Mouse (Mus musculus) bone marrow macrophage, adult 2 months (primary cell): ENCODE measurements around the gene Ric8b. TPM values are rescaled to one million over a fixed set of nuclear protein-coding genes. Genes with fewer than 3 reads are reported as not detected.

Experiments used
- H3K27ac ChIP-seq: 2 replicates; pipeline ENCODE4 v1.5.1; 2012; ENCODE audit warnings: low read depth, low read length; ENCODE audit not compliant: insufficient read depth
- H3K4me1 ChIP-seq: 2 replicates; pipeline ENCODE4 v1.6.1; 2012; ENCODE audit warnings: low read length; ENCODE audit not compliant: control insufficient read depth, insufficient read depth
- H3K4me3 ChIP-seq: 2 replicates; pipeline ENCODE4 v1.5.1; 2012; ENCODE audit warnings: mild to moderate bottlenecking, low read length, moderate library complexity; ENCODE audit not compliant: insufficient read depth
- CTCF ChIP-seq: IDR thresholded peaks from 2 replicates; pipeline ENCODE4 v1.5.1; 2012; ENCODE audit warnings: low read depth, mild to moderate bottlenecking, low read length, moderate library complexity
- POLR2A ChIP-seq: IDR thresholded peaks from 2 replicates; pipeline ENCODE4 v1.6.1; 2012; ENCODE audit warnings: mild to moderate bottlenecking, low read depth, low read length, borderline replicate concordance
- polyA plus RNA-seq: library from polyadenylated mRNA; stranded (reverse); fragments of >200 nt; gene quantifications from 2 replicates; pipeline ENCODE4 v1.2.4, GENCODE M21; 2012; ENCODE audit not compliant: missing spikeins, insufficient read depth, insufficient read length

Gene Ric8b
- polyA plus RNA-seq, 1 experiment = 11.7 TPM

DNA sequence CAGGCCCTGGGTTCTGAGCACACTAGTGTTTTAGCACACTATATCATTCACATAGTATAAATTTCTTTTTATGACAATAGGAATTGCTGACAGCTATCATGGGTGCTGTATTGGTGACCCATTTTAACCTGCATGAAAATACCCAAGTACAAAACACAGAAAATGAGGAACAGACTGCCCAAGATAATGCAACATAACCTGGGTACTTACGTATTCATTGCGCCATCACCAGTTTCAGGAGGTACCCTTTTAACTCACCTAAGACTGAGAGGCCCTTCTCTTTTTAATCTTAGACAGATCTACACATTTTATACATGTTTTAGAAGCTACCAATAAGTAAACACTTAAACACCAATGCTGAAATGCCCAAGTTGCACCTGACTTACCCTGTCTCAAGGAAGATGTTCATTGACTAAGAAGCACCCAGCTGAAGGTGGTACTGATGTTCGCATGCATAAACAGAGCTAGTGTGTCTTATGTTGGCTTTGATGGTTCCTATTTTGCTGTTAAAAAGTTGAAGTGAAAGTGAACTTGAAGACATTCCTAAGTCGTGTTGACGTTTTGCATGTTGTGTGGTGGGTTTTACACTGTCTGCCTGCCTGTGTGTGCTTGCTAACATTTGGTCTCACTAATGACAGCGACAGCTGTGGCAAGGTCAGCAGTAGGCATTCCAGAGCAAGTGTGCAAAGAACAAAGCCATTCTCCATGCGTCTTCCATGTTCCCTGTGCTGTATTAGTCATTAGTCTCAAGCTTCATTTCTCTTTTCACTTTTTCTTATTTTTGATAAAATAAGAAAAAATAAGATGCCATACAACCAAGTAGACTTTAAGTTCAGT, 86.0 kb downstream of the Ric8b start:
- Histone ChIP-seq H3K4me3 (no peak overlapping the region), H3K27ac (peak overlapping the region; percentile 49), H3K4me1 (peaks cover 26% of the 10 kb centered on the region)
- no peak for TF ChIP-seq POLR2A
- no peak for TF ChIP-seq CTCF

DNA sequence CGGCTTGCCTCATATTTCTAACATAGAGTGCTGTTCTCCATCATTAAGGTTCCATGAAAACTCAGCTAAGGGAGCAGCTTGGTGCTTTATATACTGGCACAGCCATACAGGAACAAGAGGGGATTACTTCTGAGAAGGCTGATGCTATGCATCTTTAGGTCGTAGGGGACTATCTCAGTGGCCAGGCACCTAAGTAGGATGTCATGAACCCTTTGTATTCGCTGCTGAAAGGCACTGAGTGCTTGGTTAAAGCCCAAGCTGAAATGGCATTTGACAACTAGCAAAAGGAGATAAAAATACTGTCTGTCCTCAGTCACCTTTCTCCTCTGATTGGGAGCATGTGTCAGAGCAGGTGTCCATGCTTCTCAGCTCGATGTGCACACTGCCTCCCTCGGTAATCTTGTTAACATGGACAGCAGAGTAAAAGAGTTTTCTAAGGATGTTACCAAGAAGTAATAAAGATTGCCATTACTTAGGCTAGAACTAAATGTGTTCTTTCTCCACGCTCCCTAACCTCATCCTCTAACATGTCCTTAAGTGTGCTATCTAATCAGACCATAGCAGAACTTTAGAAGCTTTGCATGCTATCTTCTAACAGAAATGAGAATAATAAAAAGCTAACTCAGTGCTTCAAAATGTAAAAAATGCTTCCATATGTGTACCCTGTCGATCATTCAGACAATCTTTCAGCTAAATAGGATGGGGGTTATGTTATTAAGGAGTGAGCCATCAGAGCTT, 89.3 kb downstream of the Ric8b start:
- H3K4me1 ChIP-seq = peaks cover 27% of the 10 kb centered on the region
- TF ChIP-seq POLR2A (no peak), CTCF (no peak)
- no peak overlapping the region for H3K27ac ChIP-seq
- H3K4me3 ChIP-seq = no peak overlapping the region

DNA sequence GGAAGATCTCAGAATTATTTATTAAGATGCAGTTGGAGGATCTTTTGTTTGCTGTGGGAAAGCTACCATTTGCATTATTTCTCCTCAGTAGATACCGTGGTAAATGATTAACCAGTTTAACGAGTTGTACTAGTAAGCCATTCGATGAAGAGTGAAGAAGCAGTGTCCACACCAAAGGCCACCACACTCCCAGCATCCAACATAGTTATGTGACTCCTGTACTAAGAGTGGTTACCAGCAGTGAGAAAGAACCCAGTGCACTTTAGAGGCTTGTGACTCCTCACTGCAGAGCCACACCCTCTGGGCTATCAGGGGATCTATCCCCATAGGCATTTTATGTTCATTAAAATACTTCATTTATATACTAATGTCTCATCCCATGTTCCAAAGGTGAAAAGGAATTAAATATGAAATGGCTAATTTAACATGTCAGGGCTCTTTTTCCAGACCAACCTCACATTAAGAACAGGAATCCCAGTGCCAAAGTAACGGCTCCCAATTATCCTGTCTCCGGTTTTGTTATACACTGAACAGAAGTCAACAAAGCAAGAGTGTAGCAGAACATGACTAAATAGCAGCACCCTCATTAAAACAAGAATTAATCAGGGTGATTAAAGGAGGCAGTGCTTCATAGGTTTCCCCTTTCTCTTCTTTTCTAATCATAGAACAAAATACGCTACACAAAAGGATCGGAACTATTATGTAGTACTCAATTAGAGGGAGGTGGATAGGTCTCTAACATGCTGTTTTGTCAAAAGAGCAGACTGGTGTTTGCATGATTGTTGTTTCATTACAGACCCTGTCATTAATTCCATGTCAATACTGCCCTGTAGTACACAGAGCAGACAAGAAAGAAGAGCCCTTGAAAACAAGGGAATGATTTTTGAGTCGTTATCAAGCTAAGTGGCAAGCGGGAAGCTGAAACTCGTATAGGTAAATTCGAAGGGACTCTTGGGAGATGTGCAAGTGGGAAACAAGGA, 90.7 kb downstream of the Ric8b start:
- TF ChIP-seq POLR2A (no peak), CTCF (no peak)
- peaks cover 17% of the 10 kb centered on the region for H3K4me1 ChIP-seq
- no peak overlapping the region for H3K27ac ChIP-seq
- H3K4me3 ChIP-seq = no peak overlapping the region

DNA sequence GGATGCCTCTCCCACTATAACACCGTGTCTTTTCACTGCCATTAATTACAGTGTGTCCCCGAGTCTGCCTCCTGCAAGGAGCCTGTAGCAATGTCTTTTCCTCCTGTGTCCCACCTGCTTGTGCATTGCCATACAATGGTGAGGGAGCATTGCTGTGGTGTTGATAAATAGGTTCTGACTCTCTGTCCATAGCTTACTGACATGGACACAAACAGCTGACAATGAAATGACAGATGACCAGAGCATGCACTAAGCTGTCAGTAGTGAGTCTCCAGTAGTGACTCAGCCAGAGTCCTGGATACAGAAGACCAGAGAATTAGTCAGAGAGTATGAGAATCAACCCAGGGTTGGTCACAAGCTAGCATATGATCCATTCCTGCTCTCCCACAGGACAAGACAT, 93.7 kb downstream of the Ric8b start:
- H3K4me1 ChIP-seq = 0 out of 2 replicates have a peak, but pooled peaks cover 2% of the 10 kb centered on the region
- TF ChIP-seq CTCF = no peak
- no peak overlapping the region for H3K27ac ChIP-seq
- H3K4me3 ChIP-seq = no peak overlapping the region

DNA sequence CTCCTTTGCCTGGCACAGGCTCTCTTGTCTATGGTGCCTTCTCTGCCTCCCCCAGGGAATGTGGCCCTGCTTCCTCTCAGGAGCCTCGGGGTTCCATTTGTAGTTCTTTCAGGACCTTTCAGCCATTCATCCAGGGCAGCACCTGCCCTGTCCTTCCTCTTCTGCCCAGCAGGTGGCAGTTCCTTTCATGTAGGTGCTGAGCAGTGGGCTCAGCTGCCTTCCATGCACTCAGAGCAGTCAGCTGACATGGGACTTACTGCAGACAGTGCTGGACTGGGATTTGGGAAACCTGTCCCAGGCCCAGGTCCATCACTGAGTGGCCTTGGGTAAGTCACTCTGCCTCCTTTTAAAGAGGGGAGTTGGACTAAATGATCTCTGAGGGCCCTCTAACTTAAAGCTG, 96.0 kb downstream of the Ric8b start:
- no peak overlapping the region for H3K4me3 ChIP-seq
- TF ChIP-seq CTCF (0 out of 2 replicates have a peak, but pooled peaks have one; percentile 28), POLR2A (no peak)
- 0 out of 2 replicates have a peak, but pooled peaks cover 2% of the 10 kb centered on the region for H3K4me1 ChIP-seq
- H3K27ac ChIP-seq = no peak overlapping the region

DNA sequence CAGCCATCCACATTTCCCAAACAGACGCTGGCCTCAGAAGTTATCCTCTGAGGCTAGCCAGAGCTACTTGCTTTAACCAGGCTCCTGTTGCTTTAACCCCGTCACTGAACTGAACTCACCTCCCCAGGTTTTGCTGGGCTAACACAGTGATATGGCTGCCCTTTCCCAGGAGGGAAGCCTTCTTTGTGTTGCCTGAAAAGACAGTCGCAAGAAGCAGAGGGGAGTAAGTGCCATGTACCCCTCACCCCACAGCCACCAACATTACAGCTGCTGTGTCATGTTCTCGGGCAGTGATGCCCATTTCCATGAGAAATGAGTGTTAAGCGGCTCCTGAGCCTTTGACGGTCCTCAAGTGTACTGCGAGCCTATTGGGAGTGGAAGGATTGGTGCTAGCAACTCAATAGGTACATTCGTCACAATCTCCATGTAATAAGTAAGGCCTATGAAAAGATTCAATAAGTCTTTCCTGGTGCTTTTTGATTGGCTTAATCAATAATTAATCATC, 96.6 kb downstream of the Ric8b start:
- no peak overlapping the region for H3K4me3 ChIP-seq
- H3K27ac ChIP-seq = no peak overlapping the region
- H3K4me1 ChIP-seq = 0 out of 2 replicates have a peak, but pooled peaks cover 2% of the 10 kb centered on the region
- TF ChIP-seq POLR2A (no peak), CTCF (no peak)

DNA sequence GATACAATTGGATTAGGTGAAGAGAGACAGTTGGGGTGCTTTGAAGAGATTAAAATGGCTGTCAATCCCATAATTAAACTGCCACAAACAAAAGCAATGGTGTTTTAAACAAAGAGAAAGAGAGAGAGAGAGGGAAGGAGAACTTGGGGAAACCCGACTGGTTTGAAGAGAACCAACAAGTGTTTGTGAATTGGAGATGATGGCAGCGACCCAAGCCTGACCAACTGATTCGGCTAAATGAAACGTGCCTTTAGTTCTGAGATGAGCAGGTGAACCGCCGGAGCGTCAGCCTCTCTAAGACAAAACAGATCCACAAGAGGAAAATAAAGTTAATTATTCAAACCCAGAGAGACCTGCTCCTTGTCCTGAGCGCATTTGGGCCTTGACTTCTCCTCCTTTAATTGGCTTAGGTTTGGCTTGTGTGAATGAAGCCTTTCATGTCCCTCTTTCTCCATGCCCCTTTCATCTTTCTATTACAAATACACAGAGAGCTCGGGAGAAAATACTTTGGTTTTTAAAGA, 97.1 kb downstream of the Ric8b start:
- Histone ChIP-seq H3K27ac (no peak overlapping the region), H3K4me3 (no peak overlapping the region), H3K4me1 (0 out of 2 replicates have a peak, but pooled peaks cover 2% of the 10 kb centered on the region)
- TF ChIP-seq CTCF (no peak), POLR2A (no peak)

DNA sequence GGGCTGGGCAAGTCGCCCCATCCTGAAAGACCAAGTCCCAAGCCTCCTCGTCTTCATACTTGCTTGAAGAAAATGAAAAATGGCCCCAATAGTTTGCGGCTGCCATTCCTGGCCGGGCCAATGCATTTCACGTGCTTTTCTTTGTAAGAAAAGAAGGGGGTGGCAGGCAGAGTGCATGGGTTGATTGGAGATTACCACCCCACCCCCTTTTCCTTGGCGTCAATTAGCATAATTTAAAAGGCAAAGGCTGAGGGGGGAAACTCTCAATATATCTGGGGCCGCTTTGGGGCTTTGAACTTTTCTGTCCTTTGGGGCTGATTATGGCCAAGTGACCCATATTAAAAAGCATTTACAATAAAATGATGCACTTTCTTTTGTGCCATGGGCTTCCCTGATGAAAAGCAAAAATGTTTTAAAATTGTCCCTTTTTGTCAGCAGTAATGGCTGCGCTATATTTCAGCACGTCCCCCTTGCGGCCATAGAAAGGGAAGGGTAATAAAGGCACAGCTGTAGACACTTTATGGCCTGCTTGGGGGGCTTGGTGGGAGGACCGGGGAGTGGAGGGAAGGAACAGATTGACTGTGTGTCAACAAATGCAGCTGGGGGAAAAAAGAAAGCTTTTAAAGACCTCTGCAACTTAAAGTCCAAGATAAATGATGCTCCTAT, 105.4 kb downstream of the Ric8b start:
- H3K27ac ChIP-seq = no peak overlapping the region
- no peak for TF ChIP-seq CTCF
- no peak for TF ChIP-seq POLR2A
- 0 out of 2 replicates have a peak, but pooled peaks cover 4% of the 10 kb centered on the region for H3K4me1 ChIP-seq
- no peak overlapping the region for H3K4me3 ChIP-seq
